Mouse (Mus musculus): ENCODE measurements around the gene Gm6583. TPM values are rescaled to one million over a fixed set of nuclear protein-coding genes. Genes with fewer than 3 reads are reported as not detected.

Gene Gm6583
- polyA plus RNA-seq (2012; fragmentation: generic; extraction: Trizol), result under 1 TPM in 1 of 2 experiments, not detected in 1; 0.08 TPM

DNA sequence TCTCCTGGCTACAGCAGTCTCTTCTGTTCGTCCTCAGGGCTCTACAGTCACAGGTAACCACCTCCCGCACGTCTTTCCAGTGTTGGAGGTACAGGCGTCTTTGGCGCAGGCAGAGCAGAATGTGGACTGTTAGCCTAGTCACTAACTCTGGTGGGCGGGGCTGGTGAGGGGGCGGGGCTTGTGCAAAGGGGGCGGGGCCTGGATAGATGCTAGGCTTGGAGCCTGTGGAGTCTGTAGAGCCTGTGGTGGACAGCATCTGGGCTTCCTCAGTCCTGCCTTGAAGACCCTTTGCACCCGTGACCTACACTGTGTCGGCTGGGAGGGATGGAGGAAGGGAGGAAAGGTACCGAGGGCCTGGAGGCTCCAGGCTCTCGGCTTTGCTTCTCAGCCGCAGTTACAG is at the start of gene Gm6583:
Gm6583 (minus strand) TSS at position 124 of the 400 bp plus-strand sequence.

DNA sequence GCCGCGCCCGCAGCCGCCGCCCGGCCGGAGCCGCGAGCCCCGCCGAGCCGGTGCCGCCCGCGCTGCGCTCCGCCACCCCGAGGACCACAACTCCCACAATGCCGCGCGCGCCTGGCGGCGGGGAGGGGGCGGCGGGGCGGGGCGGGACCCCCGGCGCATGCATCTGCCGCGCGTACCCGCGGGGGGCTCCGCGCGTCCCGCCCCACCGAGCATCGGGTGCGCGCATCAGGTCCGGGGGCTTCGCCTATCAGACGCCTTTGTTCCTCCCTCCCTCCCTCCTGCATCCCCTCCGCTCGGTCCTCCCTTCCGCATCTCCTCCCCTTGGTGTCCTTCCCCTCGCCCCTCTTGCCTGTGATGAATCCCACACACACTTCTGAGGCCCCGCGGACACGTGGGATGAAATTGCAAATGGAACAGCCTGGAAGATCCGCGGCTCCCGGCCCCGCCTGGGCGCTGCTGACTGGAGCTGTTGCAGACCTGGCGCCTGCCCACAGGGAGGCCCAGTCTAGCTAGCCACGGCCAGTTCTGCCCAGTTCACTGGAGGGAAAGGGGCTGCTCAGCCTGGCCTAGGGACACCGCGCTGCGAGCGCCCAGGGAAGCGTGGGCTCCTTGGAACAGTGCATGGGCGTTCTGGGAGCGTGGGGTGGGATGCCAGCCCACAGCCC is 39.1 kb upstream of the Gm6583 start, which contains the start of gene Asphd2:
Asphd2 (minus strand) TSS at position 88 of the 665 bp plus-strand sequence.

DNA sequence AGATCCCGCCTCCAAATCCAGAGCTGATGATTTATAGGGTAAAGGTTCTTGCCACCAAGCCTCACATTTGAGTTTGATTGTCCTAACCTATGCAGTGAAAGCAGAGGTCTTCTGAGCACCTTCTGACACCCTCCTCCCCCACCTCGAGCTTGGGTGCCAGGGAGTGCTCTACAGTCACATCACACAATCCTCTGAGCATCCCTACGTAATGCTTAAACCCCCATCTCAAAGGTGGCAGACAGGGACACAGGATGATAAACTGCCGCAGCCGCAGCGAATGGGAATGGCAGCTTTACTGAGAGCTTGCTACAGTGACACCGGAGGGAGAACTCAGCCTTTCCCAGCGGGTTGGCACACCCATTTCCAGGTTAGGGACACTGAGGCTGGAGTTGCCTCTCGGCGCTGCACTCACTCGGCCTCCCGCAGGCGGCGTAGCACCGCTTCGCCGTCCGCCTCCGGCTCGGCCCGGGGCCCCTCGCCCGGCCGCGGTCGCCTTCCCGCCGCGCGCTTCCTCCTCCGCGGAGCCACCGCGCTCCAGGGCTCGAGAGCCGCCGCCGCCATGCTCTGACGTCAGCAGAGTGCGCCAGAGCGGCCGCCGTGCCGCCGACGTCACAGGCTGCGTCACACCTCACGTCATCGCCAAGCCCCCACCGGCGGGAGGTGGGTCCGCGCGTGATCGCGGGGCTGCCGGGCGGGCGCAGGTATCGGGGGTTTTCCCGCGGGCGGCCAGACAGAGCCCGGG is 13.2 kb downstream of the Gm6583 start, which contains the start of the genes Srrd and Hps4:
Srrd (minus strand) TSS at position 578 of the 742 bp plus-strand sequence.
Hps4 (plus strand) TSS at position 621 of the 742 bp plus-strand sequence.

DNA sequence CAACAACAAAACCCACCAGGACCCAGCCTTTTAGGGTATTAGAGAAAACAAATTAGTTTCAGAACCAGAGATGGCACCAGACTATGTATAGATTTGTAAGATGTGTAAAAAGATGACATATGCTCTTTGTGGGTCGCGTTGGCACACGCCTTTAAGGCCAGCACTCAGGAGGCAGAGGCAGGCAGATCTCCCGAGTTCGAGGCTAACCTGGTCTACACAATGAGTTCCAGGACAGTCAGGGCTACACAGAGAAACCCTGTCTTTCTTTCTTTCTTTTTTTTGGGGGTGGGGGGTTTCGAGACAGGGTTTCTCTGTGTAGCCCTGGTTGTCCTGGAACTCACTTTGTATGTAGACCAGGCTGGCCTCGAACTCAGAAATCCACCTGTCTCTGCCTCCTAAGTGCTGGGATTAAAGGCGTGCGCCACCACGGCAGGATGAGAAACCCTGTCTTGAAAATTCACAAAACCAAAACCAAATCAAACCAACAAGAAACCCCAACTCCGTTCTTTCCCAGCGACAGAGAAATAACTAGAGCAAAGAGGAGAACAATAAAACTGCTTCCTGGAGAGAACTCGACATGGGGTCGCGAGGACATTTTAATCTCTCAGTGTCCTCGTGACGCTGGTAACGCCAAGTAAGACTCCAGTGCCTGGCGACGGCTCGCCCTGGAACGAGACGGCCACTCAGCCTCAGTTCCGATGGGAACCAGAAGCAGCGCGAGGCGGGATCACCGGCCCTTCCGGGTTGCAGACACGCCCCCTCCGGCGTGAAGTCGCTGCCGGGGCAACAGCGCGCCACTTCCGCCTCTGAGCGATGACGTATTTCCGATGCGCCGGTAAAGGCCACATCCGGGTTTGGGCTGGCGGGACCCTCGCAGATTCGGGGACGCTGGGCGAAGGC is 30.0 kb downstream of the Gm6583 start, which contains the start of gene Tfip11:
Tfip11 (plus strand) TSS at position 813 of the 900 bp plus-strand sequence.

Other genes with a start within 250 kb of the Gm6583 start
- gene Cryba4, start 103.5 kb downstream of the Gm6583 start, polyA plus RNA-seq (2012; fragmentation: generic; extraction: Trizol), result 1 to 10 TPM in 1 of 2 experiments, under 1 TPM in 1; 0.28 to 4.8 TPM
- under 1 TPM; 0.27 to 0.52 TPM for gene Crybb1, start 100.2 kb downstream of the Gm6583 start, polyA plus RNA-seq (2012; fragmentation: generic; extraction: Trizol)
- gene Tpst2, start 79.3 kb downstream of the Gm6583 start, polyA plus RNA-seq (2012; fragmentation: generic; extraction: Trizol), result 10 to 100 TPM; 36.6 to 42.5 TPM
- 10 to 100 TPM; 21.7 to 39.0 TPM for gene Tfip11, start 29.7 kb downstream of the Gm6583 start, polyA plus RNA-seq (2012; fragmentation: generic; extraction: Trizol)
- 10 to 100 TPM; 24.0 to 26.2 TPM for gene Srrd, start 13.0 kb downstream of the Gm6583 start, polyA plus RNA-seq (2012; fragmentation: generic; extraction: Trizol)
- gene Hps4, start 12.9 kb downstream of the Gm6583 start, polyA plus RNA-seq (2012; fragmentation: generic; extraction: Trizol), result 10 to 100 TPM; 13.3 to 31.5 TPM
- 1 to 10 TPM; 1.2 to 1.6 TPM for gene Asphd2, start 38.8 kb upstream of the Gm6583 start, polyA plus RNA-seq (2012; fragmentation: generic; extraction: Trizol)
- gene Gm6588, start 93.4 kb upstream of the Gm6583 start, polyA plus RNA-seq (2012; fragmentation: generic; extraction: Trizol), result not detected
- gene Sez6l, start 221.2 kb upstream of the Gm6583 start, polyA plus RNA-seq (2012; fragmentation: generic; extraction: Trizol), result not detected

All from C3H10T1/2 (cell line).